Mouse (Mus musculus): ENCODE measurements at regions not wholly inside any gene's neighbourhood (a gene's known extent, or its start where the extent isn't known, plus 50 kb on each side); places are given as distances from the start of the nearest gene placed in this dataset.
A peak's percentile ranks its signal among the peaks of the same experiment; 100 is the strongest.

DNA sequence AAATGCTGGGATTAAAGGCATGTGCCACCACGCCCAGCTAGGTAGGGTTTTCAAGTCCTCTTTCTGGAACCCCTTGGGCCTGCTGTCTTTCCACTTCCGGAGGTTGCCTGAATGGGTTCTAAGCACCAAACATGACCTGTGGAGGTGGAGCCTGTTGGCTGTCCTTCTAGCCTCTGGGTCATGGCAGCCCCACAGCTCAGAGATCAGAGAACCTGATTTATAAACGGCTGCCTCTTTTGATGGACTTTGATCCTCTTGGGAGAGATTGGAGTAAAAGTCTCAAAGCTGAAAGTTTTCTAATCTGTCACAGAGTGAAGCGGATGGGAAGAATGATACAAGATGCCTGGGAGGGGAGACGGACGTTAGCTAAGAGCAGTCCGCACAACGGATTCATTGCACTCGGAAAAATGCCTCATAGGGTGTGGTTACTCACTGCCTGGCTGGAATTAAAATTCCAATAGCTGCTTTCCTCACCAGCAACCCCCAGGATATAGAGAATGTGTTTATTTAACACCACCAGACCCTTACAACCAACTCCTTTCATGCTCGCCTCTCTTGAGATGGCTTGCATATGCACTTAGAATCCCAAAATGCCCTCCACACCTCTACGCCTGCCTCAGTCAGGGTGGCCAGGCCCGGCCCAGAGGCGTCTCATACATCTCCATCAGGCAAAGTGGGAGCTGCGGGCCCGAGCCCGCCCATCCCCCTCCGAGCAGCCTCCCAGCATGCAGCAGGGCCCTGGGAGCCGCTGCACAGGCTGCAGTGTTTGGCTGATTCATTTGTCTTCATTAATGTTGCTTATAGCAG, 122.4 kb upstream of the Arhgap5 start:
- H3K9me3 ChIP-seq (ENCODE audit: control insufficient read depth, low read length) = no peaks in the 10 kb centered on the region
- H3K4me3 ChIP-seq (ENCODE audit: low read depth, low read length) = no peak overlapping the region
- 46% methylated on average over 18 of the region's 18 CpGs for WGBS
- H3K9ac ChIP-seq (ENCODE audit: low read length) = no peak overlapping the region
- peaks cover 13% of the 10 kb centered on the region for H3K4me1 ChIP-seq (ENCODE audit: control insufficient read depth, insufficient read depth, low read length)
- DNase-seq (ENCODE audit: low spot score) (peak; percentile 81), ATAC-seq (ENCODE audit: insufficient read depth, low FRiP score, low TSS enrichment) (peak; percentile 73; the same call in 1 of the 2 replicates)
- H3K27me3 ChIP-seq (ENCODE audit: control insufficient read depth, insufficient read depth, low read length) = no peaks in the 10 kb centered on the region
- no peak overlapping the region for H3K27ac ChIP-seq (ENCODE audit: low read depth, low read length)
- no peaks in the 10 kb centered on the region for H3K36me3 ChIP-seq (ENCODE audit: control insufficient read depth, insufficient read depth, low read length)
- H3K4me2 ChIP-seq (ENCODE audit: low read depth) = no peak overlapping the region

DNA sequence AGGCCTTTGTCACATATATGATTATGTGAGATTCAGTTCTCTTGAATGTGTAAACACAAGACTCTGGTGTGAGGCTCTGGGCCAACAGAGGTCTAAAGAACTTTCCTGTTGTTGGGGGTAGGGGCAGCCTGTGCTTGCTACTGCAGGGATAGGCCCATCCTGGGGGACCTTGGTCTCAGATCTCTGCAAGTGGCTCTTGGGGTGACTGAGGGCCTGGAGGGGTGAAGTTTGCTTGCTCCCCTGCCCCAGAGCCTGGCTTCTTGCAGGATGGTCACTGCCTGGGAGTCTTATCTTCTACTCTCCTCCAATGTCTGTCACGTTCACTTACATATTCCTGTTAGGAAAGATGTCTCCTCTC, 121.8 kb upstream of the Arhgap5 start:
- Histone ChIP-seq H3K9ac (ENCODE audit: low read length) (no peak overlapping the region), H3K27ac (ENCODE audit: low read depth, low read length) (no peak overlapping the region), H3K36me3 (ENCODE audit: control insufficient read depth, insufficient read depth, low read length) (no peaks in the 10 kb centered on the region), H3K4me2 (ENCODE audit: low read depth) (no peak overlapping the region), H3K27me3 (ENCODE audit: control insufficient read depth, insufficient read depth, low read length) (no peaks in the 10 kb centered on the region), H3K9me3 (ENCODE audit: control insufficient read depth, low read length) (no peaks in the 10 kb centered on the region), H3K4me3 (ENCODE audit: low read depth, low read length) (no peak overlapping the region), H3K4me1 (ENCODE audit: control insufficient read depth, insufficient read depth, low read length) (peaks cover 13% of the 10 kb centered on the region)
- DNase-seq (ENCODE audit: low spot score) (no peak), ATAC-seq (ENCODE audit: insufficient read depth, low FRiP score, low TSS enrichment) (no peak)
- WGBS = 82% methylated on average over 1 of the region's 1 CpGs

DNA sequence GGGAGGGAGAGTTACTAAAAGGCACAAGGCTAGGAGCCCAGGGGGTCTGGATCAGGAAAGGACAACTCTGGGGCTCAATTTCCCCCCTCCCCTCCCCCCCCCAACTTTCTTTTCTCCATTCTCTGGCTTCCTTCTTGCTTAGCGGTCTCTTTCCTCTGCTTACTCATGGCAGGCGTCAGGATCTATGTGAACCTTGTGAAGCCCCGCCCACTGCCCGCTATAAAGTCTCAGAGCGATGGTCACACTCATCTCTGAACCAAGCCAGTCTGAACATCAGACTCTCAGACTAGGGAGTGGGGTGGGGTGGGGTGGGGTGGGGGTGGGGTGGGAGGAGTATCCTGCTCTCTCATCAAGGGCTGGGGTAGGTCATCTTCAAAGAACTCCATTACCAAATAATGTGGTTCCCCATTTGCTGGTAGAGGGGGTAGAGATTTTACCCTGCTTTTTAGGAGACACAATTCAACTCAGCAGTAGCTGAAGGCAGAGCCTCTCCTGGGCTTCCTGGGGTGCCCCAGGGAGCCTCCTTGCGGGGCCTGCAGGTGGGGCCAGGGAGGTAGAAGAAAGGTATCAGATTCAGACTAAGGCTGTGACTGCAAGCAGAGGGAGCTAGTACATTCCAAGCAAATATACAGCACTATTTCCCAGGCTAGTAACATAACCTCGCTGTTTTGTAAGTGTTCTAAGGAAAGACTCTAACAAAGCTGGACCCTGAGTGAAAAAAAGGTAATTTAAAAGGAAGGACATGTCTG, 120.8 kb upstream of the Arhgap5 start:
- Histone ChIP-seq H3K27me3 (ENCODE audit: control insufficient read depth, insufficient read depth, low read length) (no peaks in the 10 kb centered on the region), H3K4me3 (ENCODE audit: low read depth, low read length) (no peak overlapping the region), H3K9me3 (ENCODE audit: control insufficient read depth, low read length) (no peaks in the 10 kb centered on the region), H3K36me3 (ENCODE audit: control insufficient read depth, insufficient read depth, low read length) (no peaks in the 10 kb centered on the region), H3K4me2 (ENCODE audit: low read depth) (peak overlapping the region; percentile 3; the same call in 1 of the 2 replicates), H3K27ac (ENCODE audit: low read depth, low read length) (no peak overlapping the region), H3K4me1 (ENCODE audit: control insufficient read depth, insufficient read depth, low read length) (peaks cover 13% of the 10 kb centered on the region), H3K9ac (ENCODE audit: low read length) (no peak overlapping the region; the same call in 1 of the 2 replicates)
- ATAC-seq (ENCODE audit: insufficient read depth, low FRiP score, low TSS enrichment) (peak; percentile 31; the same call in 1 of the 2 replicates), DNase-seq (ENCODE audit: low spot score) (peak; percentile 62)
- 12% methylated on average over 7 of the region's 7 CpGs for WGBS

DNA sequence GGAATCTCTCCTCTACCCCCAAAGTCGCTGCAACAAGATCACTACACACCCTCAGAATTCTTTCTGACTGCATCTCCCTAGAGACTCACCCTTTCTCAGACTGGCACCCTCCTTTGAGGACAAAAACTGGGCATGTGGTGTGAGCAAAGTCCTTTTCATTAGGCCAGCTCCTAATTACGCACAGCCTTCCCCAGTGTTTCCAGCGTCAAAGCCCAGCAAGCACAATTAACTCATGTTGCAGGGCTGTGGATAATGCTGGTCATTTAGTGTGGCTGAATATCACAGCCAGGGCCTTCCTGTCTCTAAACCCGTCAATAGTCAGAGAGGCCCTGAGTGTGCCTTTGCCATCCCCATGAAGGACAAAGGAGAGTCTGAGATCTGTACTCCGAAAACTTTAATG, 114.2 kb upstream of the Arhgap5 start:
- H3K9me3 ChIP-seq (ENCODE audit: control insufficient read depth, low read length) = no peaks in the 10 kb centered on the region
- H3K36me3 ChIP-seq (ENCODE audit: control insufficient read depth, insufficient read depth, low read length) = no peaks in the 10 kb centered on the region
- H3K4me1 ChIP-seq (ENCODE audit: control insufficient read depth, insufficient read depth, low read length) = no peaks in the 10 kb centered on the region; the same call in 1 of the 2 replicates
- no peak for ATAC-seq (ENCODE audit: insufficient read depth, low FRiP score, low TSS enrichment)
- no peak overlapping the region for H3K27ac ChIP-seq (ENCODE audit: low read depth, low read length)
- no peak overlapping the region for H3K4me2 ChIP-seq (ENCODE audit: low read depth)
- no peak for DNase-seq (ENCODE audit: low spot score)
- H3K27me3 ChIP-seq (ENCODE audit: control insufficient read depth, insufficient read depth, low read length) = no peaks in the 10 kb centered on the region
- H3K4me3 ChIP-seq (ENCODE audit: low read depth, low read length) = no peak overlapping the region
- no peak overlapping the region for H3K9ac ChIP-seq (ENCODE audit: low read length)
- 43% methylated on average over 5 of the region's 5 CpGs for WGBS

DNA sequence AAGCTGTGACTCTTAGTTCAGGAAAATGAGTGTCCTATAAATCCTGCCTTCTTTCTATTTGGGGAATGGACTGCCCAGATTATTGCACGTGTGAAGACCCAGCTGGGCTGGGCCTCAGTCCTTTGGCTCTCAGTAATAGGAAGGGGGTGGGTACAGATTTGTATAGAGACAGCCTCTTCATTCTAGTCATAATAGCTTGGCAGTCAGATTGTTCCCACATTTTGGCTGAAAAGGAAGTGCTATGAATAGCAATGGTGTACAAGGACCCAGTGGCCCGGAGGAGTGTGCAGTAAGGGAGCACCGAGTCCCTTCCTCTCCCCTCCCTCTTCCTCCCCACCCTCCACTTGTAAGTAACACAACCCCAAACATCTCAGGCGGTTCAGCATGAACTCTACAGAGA, 113.5 kb upstream of the Arhgap5 start:
- Histone ChIP-seq H3K4me2 (ENCODE audit: low read depth) (no peak overlapping the region), H3K4me3 (ENCODE audit: low read depth, low read length) (no peak overlapping the region), H3K27ac (ENCODE audit: low read depth, low read length) (no peak overlapping the region), H3K27me3 (ENCODE audit: control insufficient read depth, insufficient read depth, low read length) (no peaks in the 10 kb centered on the region), H3K9ac (ENCODE audit: low read length) (no peak overlapping the region), H3K36me3 (ENCODE audit: control insufficient read depth, insufficient read depth, low read length) (no peaks in the 10 kb centered on the region), H3K9me3 (ENCODE audit: control insufficient read depth, low read length) (no peaks in the 10 kb centered on the region), H3K4me1 (ENCODE audit: control insufficient read depth, insufficient read depth, low read length) (no peaks in the 10 kb centered on the region; the same call in 1 of the 2 replicates)
- DNase-seq (ENCODE audit: low spot score) (no peak), ATAC-seq (ENCODE audit: insufficient read depth, low FRiP score, low TSS enrichment) (no peak)
- 61% methylated on average over 4 of the region's 4 CpGs for WGBS

DNA sequence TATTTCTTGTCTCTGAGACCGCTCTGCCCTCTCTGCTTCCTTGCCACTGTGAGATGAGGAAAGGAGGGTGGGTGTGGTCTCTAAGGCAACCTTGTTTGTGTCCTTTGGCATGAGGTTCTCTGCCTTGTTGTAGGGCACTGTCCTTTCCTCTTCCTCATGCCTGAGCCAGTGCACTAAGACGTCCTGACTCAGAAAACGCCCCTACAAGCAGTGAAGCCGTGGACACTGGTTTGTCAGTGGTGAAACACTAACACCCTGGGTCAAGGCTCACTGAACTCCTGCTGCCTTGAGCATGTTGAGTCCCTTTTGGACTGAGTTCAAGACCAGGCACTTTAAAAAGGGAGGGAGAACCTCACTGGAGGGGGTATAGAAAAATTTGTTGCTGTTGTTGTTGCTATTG, 111.1 kb upstream of the Arhgap5 start:
- WGBS = 78% methylated on average over 4 of the region's 4 CpGs
- ATAC-seq (ENCODE audit: insufficient read depth, low FRiP score, low TSS enrichment) (no peak), DNase-seq (ENCODE audit: low spot score) (no peak)

DNA sequence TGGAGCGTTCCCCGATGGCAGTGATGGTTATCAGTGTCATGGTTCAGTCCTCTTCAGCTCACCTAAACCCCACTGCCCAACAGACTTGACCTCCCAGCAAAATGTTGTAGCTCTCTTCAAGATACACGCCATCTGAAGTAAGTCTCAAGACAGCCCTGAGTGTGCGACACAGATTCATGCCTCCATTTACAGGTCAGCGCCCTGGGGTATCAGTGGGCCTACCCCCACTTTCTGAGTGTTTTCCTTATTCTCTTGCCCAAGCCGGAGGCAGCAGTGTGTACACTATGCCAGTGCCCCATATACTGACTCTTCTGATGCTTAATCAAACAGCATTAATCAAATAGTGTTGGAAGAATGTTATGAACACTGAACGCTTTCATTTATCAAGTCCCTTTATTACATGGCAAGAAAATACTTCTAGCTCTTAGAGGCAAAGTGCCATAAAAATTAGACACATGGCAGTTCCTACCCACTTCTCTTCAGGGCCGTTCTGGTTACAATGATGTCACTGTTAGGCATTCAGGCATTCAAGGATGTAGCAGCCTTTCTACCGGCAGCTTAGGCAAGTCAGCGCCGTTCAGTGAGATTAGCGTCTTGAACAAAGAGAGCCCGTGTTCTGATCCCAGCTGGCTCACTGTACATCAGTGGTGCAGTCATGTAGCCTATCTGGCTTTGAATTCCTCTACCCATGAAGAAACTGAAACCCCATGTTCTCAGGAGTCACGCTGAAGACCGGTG, 109.6 kb upstream of the Arhgap5 start:
- ATAC-seq (ENCODE audit: insufficient read depth, low FRiP score, low TSS enrichment) = no peak
- no peak overlapping the region for H3K27ac ChIP-seq (ENCODE audit: low read depth, low read length)
- H3K4me1 ChIP-seq (ENCODE audit: control insufficient read depth, insufficient read depth, low read length) = no peaks in the 10 kb centered on the region; the same call in 1 of the 2 replicates

More for the DNA sequence above, 111.1 kb upstream of the Arhgap5 start:
- H3K9me3 ChIP-seq (ENCODE audit: control insufficient read depth, low read length) = no peaks in the 10 kb centered on the region
- no peaks in the 10 kb centered on the region for H3K27me3 ChIP-seq (ENCODE audit: control insufficient read depth, insufficient read depth, low read length)
- no peak overlapping the region for H3K4me2 ChIP-seq (ENCODE audit: low read depth)
- no peaks in the 10 kb centered on the region for H3K36me3 ChIP-seq (ENCODE audit: control insufficient read depth, insufficient read depth, low read length)
- H3K9ac ChIP-seq (ENCODE audit: low read length) = no peak overlapping the region
- no peak overlapping the region for H3K4me3 ChIP-seq (ENCODE audit: low read depth, low read length)
- no peak overlapping the region for H3K27ac ChIP-seq (ENCODE audit: low read depth, low read length)
- H3K4me1 ChIP-seq (ENCODE audit: control insufficient read depth, insufficient read depth, low read length) = no peaks in the 10 kb centered on the region; the same call in 1 of the 2 replicates

DNA sequence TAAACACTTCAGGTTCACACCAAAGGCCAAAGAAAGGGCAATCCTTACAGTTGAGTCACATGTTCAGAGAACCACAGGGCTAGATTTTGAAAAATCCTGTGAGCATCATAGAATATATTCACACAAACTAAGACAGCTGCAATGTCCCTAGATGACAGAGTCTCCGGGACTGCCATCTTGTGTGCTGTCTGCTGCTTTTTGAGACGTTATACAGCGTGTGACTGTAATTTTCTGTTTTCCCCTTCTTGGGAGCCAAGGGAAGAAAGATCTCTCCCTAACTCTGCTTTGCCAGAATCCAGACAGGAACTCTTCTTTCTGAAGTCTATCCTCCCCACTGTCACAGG, 109.1 kb upstream of the Arhgap5 start:
- Histone ChIP-seq H3K4me3 (ENCODE audit: low read depth, low read length) (no peak overlapping the region), H3K27ac (ENCODE audit: low read depth, low read length) (no peak overlapping the region), H3K36me3 (ENCODE audit: control insufficient read depth, insufficient read depth, low read length) (no peaks in the 10 kb centered on the region), H3K27me3 (ENCODE audit: control insufficient read depth, insufficient read depth, low read length) (no peaks in the 10 kb centered on the region), H3K9me3 (ENCODE audit: control insufficient read depth, low read length) (no peaks in the 10 kb centered on the region), H3K9ac (ENCODE audit: low read length) (no peak overlapping the region), H3K4me1 (ENCODE audit: control insufficient read depth, insufficient read depth, low read length) (no peaks in the 10 kb centered on the region; the same call in 1 of the 2 replicates), H3K4me2 (ENCODE audit: low read depth) (no peak overlapping the region)
- 89% methylated on average over 3 of the region's 3 CpGs for WGBS
- ATAC-seq (ENCODE audit: insufficient read depth, low FRiP score, low TSS enrichment) = no peak
- DNase-seq (ENCODE audit: low spot score) = no peak

More for the DNA sequence above, 109.6 kb upstream of the Arhgap5 start:
- Histone ChIP-seq H3K36me3 (ENCODE audit: control insufficient read depth, insufficient read depth, low read length) (no peaks in the 10 kb centered on the region), H3K9me3 (ENCODE audit: control insufficient read depth, low read length) (no peaks in the 10 kb centered on the region), H3K27me3 (ENCODE audit: control insufficient read depth, insufficient read depth, low read length) (no peaks in the 10 kb centered on the region), H3K4me3 (ENCODE audit: low read depth, low read length) (no peak overlapping the region), H3K9ac (ENCODE audit: low read length) (no peak overlapping the region), H3K4me2 (ENCODE audit: low read depth) (no peak overlapping the region)
- DNase-seq (ENCODE audit: low spot score) = no peak
- 79% methylated on average over 15 of the region's 15 CpGs for WGBS

All from neural tube, embryonic 11.5 days (tissue).